Mouse (Mus musculus): ENCODE data around the gene Ano10.

Gene Ano10

DNA sequence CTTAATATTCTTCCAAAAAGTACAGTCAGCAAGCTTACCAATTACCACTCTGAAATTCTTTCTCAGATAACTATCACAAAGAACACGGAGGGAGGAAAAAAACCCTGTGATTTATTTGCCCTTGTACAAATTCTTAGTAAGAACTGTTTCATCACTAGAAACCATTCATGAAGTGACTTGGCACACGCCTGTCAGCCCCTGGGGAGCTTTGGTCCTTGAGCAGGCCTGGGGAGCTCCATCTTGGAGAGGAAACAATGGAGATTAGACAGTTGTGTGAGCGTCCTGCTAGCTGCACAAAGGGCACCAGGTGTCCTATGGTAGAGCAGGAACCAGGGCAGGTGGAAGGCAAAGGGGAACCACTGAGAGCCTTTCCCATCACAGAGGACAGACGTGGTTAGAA is 48.8 kb downstream of the Ano10 start:
- no peak for DNase-seq (ENCODE audit: low read depth, low spot score)

DNA sequence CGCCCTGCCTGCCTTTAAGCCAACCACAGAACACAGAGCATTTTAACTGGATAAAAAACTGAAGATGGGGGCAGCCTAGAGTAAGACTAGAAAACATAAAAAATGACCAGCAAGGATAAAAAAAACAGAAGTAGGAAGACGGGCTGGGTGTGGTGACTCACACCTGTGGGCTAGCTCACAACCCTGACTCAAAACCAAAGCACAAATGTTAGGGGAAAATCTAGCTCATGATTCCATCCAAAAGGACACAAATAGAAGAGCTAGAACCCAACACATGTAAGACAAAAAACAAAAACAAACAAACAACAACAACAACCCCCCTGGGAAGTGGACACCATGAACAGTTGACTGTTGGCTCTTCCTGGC is 49.4 kb downstream of the Ano10 start:
- DNase-seq (ENCODE audit: low read depth, low spot score) = no peak

DNA sequence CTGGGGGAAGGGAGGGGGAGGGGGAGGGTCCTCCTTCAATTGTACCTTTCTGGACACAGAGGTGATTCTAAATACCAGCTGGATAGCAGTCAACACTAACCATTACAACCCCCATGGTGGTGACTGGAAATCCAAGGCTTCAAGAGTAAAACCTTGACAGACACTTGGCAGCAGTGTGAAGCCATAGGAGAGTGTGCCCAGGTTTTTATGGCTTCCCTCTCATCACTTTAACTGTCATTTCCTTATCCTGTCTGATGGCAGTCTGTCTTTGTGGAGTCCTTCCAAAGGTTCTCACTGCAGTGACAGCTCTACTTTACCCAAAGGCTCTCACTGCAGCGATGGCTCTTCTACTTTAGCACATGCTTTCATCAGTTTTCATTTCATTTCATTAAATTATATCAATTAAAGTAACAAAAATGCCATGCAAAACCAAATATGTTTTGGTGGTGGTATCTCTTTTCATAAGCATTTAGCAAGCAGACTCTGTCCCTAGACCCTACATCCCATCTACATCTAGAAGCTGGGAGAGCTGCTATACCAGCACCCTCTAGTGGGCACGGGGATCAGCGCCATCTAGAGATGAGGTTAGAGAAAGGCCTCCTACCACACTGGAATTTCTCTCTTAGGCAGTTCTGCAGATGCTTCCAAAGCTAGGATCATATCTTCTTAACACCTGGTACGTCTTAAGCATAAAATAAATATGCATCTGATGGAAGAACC is 50.0 kb downstream of the Ano10 start:
- DNase-seq (ENCODE audit: low read depth, low spot score) = peak; percentile 59

DNA sequence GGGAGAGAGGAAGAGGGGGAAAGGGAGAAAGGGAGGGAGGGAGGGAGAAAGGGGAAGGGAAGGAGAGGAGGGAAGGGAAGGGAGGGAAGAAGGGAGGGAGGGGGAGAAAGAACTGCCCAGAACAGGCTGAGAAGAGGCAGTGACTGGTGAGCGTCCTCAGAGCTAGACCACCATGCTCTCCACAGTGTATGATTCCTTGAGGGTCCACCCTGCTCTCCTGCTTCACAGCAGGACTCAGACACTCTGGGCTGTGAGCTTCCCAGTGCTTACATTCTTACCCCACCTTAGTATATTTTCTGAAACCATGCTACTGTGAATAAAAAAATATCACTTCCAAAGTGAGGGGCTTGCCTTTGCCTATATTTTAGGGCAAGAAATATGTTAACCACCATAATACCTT is 50.9 kb downstream of the Ano10 start:
- no peak for DNase-seq (ENCODE audit: low read depth, low spot score)

DNA sequence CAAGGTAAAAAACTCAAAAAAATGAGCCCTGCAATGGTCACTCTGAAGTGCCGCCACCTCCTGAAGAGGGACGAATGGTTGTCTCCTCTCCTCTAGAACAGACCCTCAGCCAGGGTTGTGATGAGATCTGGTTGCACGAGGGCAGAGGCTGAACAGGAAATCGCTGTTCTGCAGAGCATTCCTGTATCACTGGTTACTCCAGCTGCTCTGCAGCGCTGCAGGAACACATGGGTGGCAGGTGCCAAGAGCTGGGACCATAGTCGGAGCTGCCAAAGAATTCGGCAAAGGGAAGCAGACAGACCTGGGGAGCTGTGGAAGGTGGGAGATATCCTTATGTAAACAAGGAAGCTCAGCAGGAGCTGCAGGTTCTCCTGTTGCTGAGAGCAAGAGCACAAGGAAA is 51.4 kb downstream of the Ano10 start:
- peak; percentile 45 for DNase-seq (ENCODE audit: low read depth, low spot score)

DNA sequence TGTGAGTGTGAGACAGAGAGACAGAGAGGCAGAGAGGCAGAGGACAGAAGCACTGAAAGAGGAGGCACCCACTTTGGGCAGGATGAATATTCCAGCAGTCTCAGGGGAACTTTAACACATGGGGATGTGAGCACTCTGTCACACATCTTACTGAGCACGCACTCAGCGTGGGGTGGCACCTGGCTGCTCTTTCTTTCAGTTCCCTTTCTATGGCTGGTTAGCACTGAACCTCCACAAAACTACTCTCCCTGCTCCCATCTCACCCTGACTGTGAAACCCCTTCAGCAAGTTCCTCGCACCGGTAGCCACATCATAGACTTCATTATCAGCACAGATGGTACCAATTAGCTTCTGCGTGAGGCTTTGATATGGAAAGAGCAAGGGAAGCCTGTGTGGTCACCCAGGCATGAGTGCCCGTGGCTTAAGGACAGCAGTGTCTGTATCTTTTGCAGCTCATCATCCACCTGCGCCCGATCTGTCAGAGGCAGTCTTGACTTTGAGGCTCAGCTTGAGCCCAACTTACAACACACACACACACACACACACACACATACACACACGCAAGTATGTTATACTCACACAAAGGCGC is 52.3 kb downstream of the Ano10 start:
- DNase-seq (ENCODE audit: low read depth, low spot score) = no peak

DNA sequence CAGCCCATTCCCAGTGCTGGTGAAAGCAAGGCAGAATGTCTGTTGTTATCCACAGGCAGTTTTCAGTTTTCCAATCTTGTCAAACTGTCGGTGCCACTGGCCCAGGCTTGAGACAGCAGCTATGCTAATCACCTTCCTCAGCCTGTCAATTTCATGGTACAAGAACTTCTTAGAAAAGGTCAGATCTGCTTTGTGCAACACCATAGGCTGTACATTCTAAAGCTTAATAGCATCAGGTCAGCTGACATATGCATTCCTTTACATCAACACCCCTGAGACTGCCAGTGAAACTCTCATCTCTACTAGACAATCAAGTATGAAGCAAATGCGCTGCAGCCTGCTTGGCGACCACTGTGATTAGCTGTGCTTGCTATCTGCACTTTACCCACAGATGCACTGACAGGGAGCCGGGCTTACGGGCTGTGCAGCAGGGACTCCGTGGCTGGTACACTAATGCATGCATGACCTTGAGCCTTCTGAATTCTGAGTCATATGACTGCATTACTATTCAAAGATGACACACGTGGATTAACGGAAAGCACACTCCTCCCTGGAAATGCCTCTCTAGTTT is 53.5 kb downstream of the Ano10 start:
- DNase-seq (ENCODE audit: low read depth, low spot score) = no peak

DNA sequence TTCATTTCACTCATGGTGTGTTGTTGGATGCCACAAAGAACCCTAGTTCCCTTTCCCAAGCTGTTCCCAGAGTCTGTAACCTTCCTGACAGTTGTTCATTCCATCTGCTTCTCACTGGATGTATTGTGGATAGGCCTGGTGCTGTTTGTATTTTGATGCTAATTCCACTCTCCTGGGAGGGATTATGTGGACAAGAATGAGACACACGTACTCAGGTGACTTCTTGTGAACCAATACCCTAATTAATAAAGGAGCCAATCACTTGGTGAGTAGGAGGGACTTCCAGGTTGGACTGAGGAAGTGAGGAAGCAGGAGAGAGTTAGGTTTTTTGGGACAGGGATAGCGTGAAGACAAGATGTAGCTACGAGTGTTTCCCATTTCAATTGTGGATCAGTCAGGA is 59.5 kb downstream of the Ano10 start:
- no peak for DNase-seq (ENCODE audit: low read depth, low spot score)

DNA sequence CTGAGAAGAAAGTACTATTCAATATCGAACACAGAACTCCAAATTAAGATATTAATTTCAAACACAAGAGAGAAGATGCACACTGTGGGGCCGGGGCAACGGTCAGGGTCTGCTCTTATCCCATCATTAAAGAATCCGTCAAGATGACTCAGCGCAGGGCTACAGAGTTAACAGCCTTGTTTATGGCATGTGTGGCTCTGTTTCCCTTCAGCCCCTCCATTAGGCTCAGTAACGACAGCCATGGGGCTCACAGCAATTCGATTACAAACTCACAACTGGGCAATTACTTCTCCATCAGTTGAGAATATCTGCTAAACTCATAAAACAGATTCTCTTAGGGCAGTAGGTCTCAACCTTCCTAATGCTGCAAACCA is 60.3 kb downstream of the Ano10 start:
- no peak for DNase-seq (ENCODE audit: low read depth, low spot score)

DNA sequence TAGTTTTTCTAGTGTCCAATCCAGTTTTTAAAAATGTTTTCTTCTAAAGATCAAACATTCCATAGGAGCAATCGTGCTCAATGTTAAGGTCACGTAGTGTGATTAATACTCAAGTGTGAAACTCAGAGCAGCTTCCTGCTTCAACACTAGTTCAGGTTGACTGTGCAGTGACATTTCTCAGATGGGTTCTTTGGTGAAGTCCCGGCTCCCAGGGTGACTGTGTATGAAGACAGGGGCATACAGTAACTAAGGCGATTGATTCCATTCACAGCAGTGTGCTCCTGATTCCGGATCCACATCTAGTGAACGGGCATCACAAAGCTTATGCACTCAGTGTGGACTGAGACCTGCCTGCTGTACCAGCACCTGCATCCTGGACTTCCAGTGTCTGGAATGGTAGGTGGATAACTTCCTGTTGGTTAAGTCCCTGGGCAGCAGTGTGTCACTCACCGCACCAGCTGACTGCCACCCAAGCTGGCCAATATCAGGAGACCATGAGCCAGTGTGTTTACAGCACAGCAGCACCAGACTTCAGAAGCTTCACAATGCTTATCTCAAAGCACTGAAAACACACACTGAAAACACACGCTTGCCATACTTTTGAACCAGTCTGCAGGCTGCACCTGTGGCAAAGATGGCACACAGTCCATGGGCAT is 60.8 kb downstream of the Ano10 start:
- no peak for DNase-seq (ENCODE audit: low read depth, low spot score)

DNA sequence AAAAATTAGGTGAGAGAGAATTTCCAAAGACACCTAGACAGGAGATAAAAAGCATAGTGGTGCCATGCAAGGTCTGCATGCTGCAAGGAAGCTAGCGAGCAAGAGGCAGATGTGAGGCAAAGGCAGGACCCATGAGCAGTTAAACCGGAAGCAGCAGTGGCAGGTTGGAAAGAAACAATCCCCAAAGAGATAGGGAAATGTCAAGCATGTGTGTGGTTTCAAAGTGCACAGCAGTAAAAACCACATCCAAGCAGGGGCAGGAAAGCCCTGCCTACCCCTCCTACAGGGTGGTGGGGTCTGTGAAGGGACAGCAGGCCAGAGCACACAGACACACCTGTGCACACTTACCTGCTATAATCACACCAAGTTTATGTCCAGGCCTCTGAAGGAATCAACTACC is 61.3 kb downstream of the Ano10 start:
- DNase-seq (ENCODE audit: low read depth, low spot score) = no peak

DNA sequence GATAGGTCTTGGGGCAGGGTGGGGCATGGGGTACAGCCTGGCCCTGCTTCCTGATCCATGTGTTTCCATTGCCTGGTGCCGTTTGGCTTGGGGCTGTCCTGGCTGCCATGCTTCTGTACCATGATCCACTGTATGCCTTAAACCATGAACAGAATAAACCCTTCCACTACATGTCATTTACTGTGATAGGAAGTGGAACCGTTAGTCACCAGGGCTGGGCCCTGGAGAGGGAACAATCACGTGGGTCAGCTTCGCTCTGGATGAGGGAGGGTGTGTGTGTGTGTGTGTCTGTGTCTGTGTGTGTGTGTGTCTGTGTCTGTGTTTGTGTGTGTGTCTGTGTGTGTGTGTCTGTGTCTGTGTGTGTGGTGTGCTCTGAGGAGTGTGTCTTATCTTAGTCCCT is 63.5 kb downstream of the Ano10 start:
- DNase-seq (ENCODE audit: low read depth, low spot score) = no peak

DNA sequence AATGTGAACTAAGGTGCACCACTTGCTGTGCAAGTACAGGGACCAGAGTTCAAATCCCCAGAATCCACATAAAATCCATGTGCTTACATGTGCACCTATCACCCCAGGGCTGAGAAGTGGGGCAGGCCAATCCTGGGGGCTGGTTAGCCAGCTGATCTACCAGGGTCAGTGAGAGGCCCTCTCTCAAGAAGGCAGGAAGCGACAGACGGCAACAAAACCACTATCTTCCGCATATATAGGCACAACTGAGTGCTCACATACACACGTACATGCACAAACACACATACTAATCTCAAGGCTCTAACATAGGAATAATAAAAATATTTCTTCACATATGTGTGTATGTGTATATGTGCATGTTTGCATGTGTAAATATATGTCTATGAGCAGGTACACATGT is 67.8 kb downstream of the Ano10 start:
- no peak for DNase-seq (ENCODE audit: low read depth, low spot score)

DNA sequence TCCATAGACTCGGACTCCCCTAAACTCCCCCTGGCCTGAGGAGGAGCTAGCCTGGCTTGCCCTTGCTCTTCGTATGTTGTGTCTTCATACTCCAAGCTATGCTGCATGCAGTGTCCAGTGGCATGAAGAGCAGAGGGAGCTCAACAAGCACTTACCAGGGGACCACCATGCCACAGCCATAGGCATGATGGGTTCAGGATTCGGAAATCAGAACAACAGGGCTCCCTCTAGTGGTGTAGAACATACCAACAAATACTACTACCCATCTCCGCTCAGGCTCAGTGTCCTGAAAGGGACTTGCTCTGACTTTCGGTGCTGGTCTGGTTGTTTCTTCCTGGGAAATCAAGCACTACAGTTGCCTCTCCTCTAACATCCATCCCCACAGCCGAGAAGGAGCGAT is 68.9 kb downstream of the Ano10 start:
- DNase-seq (ENCODE audit: low read depth, low spot score) = peak; percentile 73

DNA sequence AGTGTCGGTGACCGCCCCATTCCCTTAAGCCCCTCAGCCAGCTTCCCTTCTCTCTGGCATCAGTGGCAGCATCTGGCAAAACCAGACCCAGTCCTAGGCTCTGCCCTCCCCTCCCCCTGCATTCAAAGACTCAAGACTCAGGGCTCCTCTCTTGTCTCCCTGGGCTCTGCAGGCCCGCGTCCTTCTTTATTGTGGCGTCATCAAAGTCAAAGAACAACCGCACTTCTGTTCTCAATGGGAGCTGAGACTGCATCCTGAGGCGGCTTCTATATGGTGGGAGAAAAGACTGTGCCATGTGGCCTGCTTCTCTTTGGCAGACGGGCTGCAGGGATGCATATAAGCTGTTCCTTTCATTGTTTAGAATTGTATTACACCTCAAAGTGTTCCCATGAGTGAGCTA is 71.2 kb downstream of the Ano10 start:
- no peak for DNase-seq (ENCODE audit: low read depth, low spot score)

DNA sequence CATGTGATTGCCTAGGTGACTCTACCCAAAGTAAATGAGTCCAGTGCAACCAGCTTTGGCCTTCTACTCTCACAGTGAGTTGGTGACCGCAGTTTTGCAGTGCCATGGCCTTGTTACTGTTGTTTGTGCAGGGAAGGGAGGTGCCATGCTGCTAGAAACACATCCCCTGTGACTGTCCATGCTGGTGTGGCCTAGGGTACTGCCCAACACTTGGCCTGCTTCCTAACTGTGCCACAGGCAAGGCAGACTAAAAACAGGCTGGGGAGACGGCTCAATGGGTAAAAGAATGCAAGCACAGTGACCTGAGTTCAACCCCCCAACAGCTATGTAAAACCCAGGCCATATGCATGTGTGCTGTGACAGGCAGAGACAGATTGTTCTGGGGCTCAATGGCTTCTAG is 74.3 kb downstream of the Ano10 start:
- no peak for DNase-seq (ENCODE audit: low read depth, low spot score)

DNA sequence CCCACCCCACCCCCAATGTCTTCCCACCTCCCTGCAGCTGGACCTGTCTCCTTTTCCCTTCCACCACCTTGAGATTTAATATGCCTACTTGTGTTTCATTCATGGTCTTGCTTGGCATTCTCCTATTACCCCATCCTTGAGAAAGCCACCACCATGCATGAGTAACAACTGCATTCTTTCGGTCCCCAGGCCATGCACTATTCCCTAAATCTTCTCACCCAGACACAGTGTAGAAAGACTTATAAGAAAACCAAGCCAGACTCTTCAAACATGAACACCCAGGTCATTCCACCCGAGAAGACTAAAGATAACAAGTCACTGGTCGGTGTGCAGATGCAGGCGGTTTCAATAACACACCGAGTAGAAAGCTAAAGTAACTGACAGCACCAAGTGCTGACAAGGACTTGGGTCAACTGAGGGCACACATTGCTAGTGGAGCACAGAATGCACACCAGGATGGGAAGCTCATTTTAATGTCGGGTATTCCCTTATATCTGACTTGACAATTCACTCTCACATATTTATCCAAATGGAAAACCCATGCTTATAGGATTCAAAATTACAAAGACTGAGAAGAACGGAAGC is 77.2 kb downstream of the Ano10 start:
- no peak for DNase-seq (ENCODE audit: low read depth, low spot score)

DNA sequence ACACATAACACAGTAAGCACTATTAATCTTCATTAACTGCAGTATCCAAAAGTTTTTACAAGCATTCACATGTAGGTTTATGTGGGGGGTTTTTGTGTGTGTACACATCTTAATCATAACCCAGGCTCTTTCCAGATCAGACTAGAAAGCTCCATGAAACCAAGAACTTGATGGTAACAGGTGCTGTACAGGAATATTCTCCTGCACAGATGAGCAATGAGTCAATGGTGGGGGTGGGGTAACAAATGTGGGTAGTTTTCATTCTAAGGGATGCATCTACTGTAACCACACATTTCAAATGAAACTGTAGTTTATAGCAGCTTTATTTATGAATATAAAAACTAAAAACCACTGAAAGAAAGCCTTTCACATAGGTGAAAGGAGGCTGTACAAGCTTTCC is 79.1 kb downstream of the Ano10 start:
- no peak for DNase-seq (ENCODE audit: low read depth, low spot score)

DNA sequence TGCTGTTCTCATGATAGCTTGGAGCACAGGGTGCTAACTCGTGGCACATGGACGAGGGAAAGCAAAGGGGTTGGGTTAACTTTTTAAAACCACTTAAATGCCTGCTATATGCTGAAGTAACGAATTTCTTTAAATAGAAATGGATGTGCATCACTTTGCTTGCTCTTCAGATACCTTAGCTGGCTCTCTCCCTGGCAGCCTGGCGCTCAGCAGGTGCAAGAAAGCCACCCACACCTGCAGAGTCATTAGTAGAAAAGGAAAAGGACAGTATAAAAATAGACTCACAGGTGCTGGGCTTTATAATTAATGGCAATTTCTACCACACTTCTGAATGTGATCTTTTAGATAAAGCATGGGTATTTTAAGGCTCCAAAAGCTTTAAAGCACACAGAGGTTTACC is 85.9 kb downstream of the Ano10 start:
- DNase-seq (ENCODE audit: low read depth, low spot score) = no peak

DNA sequence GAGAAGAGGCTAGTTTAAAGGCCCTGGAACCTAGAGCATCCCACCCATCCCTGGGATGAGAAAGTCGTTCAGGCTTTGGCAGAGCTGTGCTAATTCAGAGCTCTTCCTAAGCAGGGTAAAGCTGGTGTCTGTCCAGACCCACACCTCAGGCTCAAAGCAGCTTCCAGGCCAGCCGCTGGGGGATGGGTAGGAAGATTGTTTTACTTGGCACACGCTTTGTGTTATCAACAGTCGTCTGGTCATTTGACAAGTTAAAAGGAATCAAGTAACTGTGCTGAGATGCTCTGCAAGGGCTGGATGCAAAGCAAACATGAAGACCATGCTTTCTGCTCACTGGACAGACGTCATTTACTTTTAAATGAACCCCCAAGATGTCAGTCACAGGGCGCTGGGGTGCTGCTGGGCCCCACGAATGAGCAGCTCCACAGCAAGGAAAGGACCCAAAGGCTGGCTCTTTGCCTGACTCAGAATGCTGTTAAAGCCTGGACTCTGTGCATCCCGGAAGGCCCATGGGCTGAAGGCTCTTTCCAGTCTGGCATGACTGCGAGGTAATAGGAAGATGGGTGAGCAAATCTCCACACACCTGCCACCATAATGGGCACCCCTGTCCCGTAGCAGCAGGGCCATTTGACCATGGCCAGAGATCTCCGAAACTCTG is 88.6 kb downstream of the Ano10 start:
- no peak for DNase-seq (ENCODE audit: low read depth, low spot score)

DNA sequence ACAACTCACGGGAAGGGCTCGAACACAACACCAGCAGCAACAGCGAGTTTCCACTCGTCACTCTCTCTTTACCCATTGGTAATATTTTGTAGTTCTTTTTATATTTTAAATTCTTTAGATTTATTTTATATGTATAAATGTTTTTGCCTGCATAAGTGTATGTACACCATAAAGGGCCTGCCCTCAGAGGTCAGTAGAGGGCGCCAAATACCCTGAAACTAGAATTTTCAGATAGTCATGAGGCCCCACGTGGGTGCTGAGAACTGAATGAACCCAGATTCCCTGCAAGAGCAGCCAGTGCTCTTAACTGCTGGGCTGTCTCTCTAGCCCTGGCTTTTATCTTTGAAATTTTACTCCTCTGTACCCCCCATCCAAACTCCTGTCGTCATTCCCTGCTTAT is 89.7 kb downstream of the Ano10 start:
- DNase-seq (ENCODE audit: low read depth, low spot score) = peak; percentile 40

DNA sequence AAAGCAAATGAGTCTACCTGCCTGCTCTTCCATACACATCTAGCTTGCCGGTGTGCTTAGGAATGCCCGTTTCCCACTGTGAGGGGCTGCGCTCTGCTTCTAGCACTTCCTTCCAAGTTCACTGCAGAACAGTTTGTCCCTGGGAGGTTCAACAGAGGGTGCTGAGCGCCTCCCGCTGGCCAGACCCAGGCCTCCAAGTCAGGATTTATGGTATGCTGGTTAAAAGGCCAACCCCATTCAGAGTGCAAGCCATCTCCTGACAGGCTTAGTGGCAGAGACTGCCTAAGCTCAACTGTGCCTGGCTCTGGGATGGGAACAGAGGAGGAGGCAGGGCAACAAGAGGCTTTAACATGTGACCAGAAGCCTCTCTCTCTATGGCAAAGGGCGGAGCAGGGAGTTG is 95.0 kb downstream of the Ano10 start:
- peak; percentile 58 for DNase-seq (ENCODE audit: low read depth, low spot score)
